Mouse (Mus musculus): Measurements from ENCODE around the gene Chpf.

DNA sequence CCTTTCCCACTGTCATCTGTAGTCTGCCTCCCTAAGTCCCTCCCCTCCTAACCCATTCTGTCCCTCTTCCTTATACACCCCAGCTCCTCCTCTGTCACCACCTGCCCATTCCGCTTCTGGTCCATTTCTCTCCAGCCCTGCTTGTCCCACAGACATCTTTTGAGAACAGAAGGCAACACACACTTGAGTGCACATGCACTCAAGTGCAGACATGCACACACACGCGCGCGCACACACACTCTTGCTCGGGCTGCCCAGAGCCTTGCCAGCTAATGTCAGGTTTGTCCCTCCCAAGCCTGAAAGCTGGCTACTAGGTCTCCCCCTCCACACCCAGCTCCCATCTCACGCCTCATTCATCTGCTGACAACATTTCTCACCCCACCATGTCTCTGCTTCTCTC is 38.4 kb downstream of the Chpf start:
- TF ChIP-seq CTCF (IDR thresholded peaks at IDR 0.05; ENCODE audit: borderline replicate concordance, insufficient read depth, low read depth, low read length), result no peak
- 0 out of 2 replicates have a peak, but pooled peaks have one; percentile 19 for TF ChIP-seq POLR2A (IDR thresholded peaks at IDR 0.05; ENCODE audit: borderline replicate concordance, insufficient read depth, low read length)
